Mouse (Mus musculus): ENCODE results near the gene Gdf3. TPM values are rescaled to one million over a fixed set of nuclear protein-coding genes. Genes with fewer than 3 reads are reported as not detected.

The Gdf3 gene
- polyA plus RNA-seq, 1 experiment = 0.21 TPM

GRCm38 (mm10) chr6:122571617-122571959 is 38.3 kb downstream of the Gdf3 start:
- 64% methylated on average over 3 of the region's 3 CpGs for WGBS
- H3K4me3 ChIP-seq (replicated peaks; ENCODE audit: insufficient read depth, low read depth, low read length) = no peak overlapping the region
- no peak for DNase-seq
- H3K27ac ChIP-seq (ENCODE audit: insufficient read depth, low read length) = no peak overlapping the region
- no peak for TF ChIP-seq POLR2A (IDR thresholded peaks at IDR 0.05; ENCODE audit: borderline replicate concordance, insufficient read depth, low read length)
- no peak for TF ChIP-seq CTCF (IDR thresholded peaks at IDR 0.05; ENCODE audit: borderline replicate concordance, insufficient read depth, low read depth, low read length)
- no peaks in the 10 kb centered on the region for H3K27me3 ChIP-seq (ENCODE audit: control insufficient read depth, insufficient read depth, low read length)
- H3K4me1 ChIP-seq (ENCODE audit: control insufficient read depth, insufficient read depth, low read length) = no peaks in the 10 kb centered on the region

GRCm38 (mm10) chr6:122570695-122571616 is 38.9 kb downstream of the Gdf3 start:
- TF ChIP-seq POLR2A (IDR thresholded peaks at IDR 0.05; ENCODE audit: borderline replicate concordance, insufficient read depth, low read length) (no peak), CTCF (IDR thresholded peaks at IDR 0.05; ENCODE audit: borderline replicate concordance, insufficient read depth, low read depth, low read length) (no peak)
- no peak for DNase-seq
- Histone ChIP-seq H3K4me1 (ENCODE audit: control insufficient read depth, insufficient read depth, low read length) (no peaks in the 10 kb centered on the region), H3K4me3 (replicated peaks; ENCODE audit: insufficient read depth, low read depth, low read length) (no peak overlapping the region), H3K27me3 (ENCODE audit: control insufficient read depth, insufficient read depth, low read length) (no peaks in the 10 kb centered on the region), H3K27ac (ENCODE audit: insufficient read depth, low read length) (no peak overlapping the region)
- WGBS = 73% methylated on average over 8 of the region's 8 CpGs

GRCm38 (mm10) chr6:122569762-122570161 is 40.1 kb downstream of the Gdf3 start:
- 91% methylated on average over 1 of the region's 1 CpGs for WGBS
- DNase-seq = no peak
- no peaks in the 10 kb centered on the region for H3K27me3 ChIP-seq (ENCODE audit: control insufficient read depth, insufficient read depth, low read length)
- TF ChIP-seq POLR2A (IDR thresholded peaks at IDR 0.05; ENCODE audit: borderline replicate concordance, insufficient read depth, low read length) (no peak), CTCF (IDR thresholded peaks at IDR 0.05; ENCODE audit: borderline replicate concordance, insufficient read depth, low read depth, low read length) (no peak)
- H3K4me3 ChIP-seq (replicated peaks; ENCODE audit: insufficient read depth, low read depth, low read length) = no peak overlapping the region
- H3K4me1 ChIP-seq (ENCODE audit: control insufficient read depth, insufficient read depth, low read length) = no peaks in the 10 kb centered on the region
- no peak overlapping the region for H3K27ac ChIP-seq (ENCODE audit: insufficient read depth, low read length)

GRCm38 (mm10) chr6:122569113-122569512 is 40.8 kb downstream of the Gdf3 start:
- 32% methylated on average over 5 of the region's 5 CpGs for WGBS
- Histone ChIP-seq H3K4me3 (replicated peaks; ENCODE audit: insufficient read depth, low read depth, low read length) (no peak overlapping the region), H3K27ac (ENCODE audit: insufficient read depth, low read length) (no peak overlapping the region), H3K27me3 (ENCODE audit: control insufficient read depth, insufficient read depth, low read length) (no peaks in the 10 kb centered on the region), H3K4me1 (ENCODE audit: control insufficient read depth, insufficient read depth, low read length) (no peaks in the 10 kb centered on the region)
- no peak for DNase-seq
- no peak for TF ChIP-seq POLR2A (IDR thresholded peaks at IDR 0.05; ENCODE audit: borderline replicate concordance, insufficient read depth, low read length)
- TF ChIP-seq CTCF (IDR thresholded peaks at IDR 0.05; ENCODE audit: borderline replicate concordance, insufficient read depth, low read depth, low read length) = no peak

GRCm38 (mm10) chr6:122565070-122565784 is 44.7 kb downstream of the Gdf3 start:
- TF ChIP-seq CTCF (IDR thresholded peaks at IDR 0.05; ENCODE audit: borderline replicate concordance, insufficient read depth, low read depth, low read length) = no peak
- no peak for TF ChIP-seq POLR2A (IDR thresholded peaks at IDR 0.05; ENCODE audit: borderline replicate concordance, insufficient read depth, low read length)
- WGBS = 79% methylated on average over 9 of the region's 9 CpGs
- Histone ChIP-seq H3K27me3 (ENCODE audit: control insufficient read depth, insufficient read depth, low read length) (no peaks in the 10 kb centered on the region), H3K4me3 (replicated peaks; ENCODE audit: insufficient read depth, low read depth, low read length) (no peak overlapping the region), H3K27ac (ENCODE audit: insufficient read depth, low read length) (no peak overlapping the region), H3K4me1 (ENCODE audit: control insufficient read depth, insufficient read depth, low read length) (no peaks in the 10 kb centered on the region)
- no peak for DNase-seq

- WGBS = 3% methylated on average over 6 of the region's 6 CpGs
- TF ChIP-seq CTCF (IDR thresholded peaks at IDR 0.05; ENCODE audit: borderline replicate concordance, insufficient read depth, low read depth, low read length) (peak; percentile 73; the same call in 1 of the 2 replicates), POLR2A (IDR thresholded peaks at IDR 0.05; ENCODE audit: borderline replicate concordance, insufficient read depth, low read length) (no peak)
- Histone ChIP-seq H3K4me3 (replicated peaks; ENCODE audit: insufficient read depth, low read depth, low read length) (no peak overlapping the region), H3K27ac (ENCODE audit: insufficient read depth, low read length) (no peak overlapping the region), H3K4me1 (ENCODE audit: control insufficient read depth, insufficient read depth, low read length) (no peaks in the 10 kb centered on the region), H3K27me3 (ENCODE audit: control insufficient read depth, insufficient read depth, low read length) (no peaks in the 10 kb centered on the region)
- DNase-seq = peak; percentile 32 to 42
Observed at GRCm38 (mm10) chr6:122562463-122562862, 47.4 kb downstream of the Gdf3 start.

GRCm38 (mm10) chr6:122561005-122561404 is 48.9 kb downstream of the Gdf3 start:
- DNase-seq = no peak
- TF ChIP-seq CTCF (IDR thresholded peaks at IDR 0.05; ENCODE audit: borderline replicate concordance, insufficient read depth, low read depth, low read length) = no peak
- TF ChIP-seq POLR2A (IDR thresholded peaks at IDR 0.05; ENCODE audit: borderline replicate concordance, insufficient read depth, low read length) = no peak
- Histone ChIP-seq H3K4me1 (ENCODE audit: control insufficient read depth, insufficient read depth, low read length) (no peaks in the 10 kb centered on the region), H3K4me3 (replicated peaks; ENCODE audit: insufficient read depth, low read depth, low read length) (no peak overlapping the region), H3K27me3 (ENCODE audit: control insufficient read depth, insufficient read depth, low read length) (no peaks in the 10 kb centered on the region), H3K27ac (ENCODE audit: insufficient read depth, low read length) (no peak overlapping the region)
- 87% methylated on average over 20 of the region's 20 CpGs for WGBS
